Mouse (Mus musculus) fat pad, adult 2 months (tissue): ENCODE data around the gene Gtf2i.
"Not testable (repeated sequence)": the region's sequence is repeated elsewhere in the genome, so short reads cannot be mapped to it uniquely, and the experiment has no call there.

Source experiments
- DNase-seq: peaks from one replicate; pipeline ENCODE4 v3.0.0-alpha.2; 2011; ENCODE audit warnings: low read depth, low spot score; ENCODE audit errors: extremely low read depth

Gene Gtf2i

GRCm38 (mm10) chr5:134314688-134315622 is at the start of gene Gtf2i:
Gtf2i (minus strand) TSS chr5:134314760.
- peak; percentile 77 for DNase-seq

GRCm38 (mm10) chr5:134359101-134359500 is 44.5 kb upstream of the Gtf2i start:
- no peak for DNase-seq

GRCm38 (mm10) chr5:134355372-134355771 is 40.8 kb upstream of the Gtf2i start:
- DNase-seq = not testable (repeated sequence)

GRCm38 (mm10) chr5:134353117-134353516 is 38.6 kb upstream of the Gtf2i start:
- no peak for DNase-seq

GRCm38 (mm10) chr5:134352527-134353001 is 38.0 kb upstream of the Gtf2i start:
- DNase-seq = no peak

GRCm38 (mm10) chr5:134350660-134351059 is 36.1 kb upstream of the Gtf2i start:
- DNase-seq = peak; percentile 30

- DNase-seq = no peak
Measured at GRCm38 (mm10) chr5:134347066-134347465, 32.5 kb upstream of the Gtf2i start.

- DNase-seq = no peak
Measured at GRCm38 (mm10) chr5:134345449-134345848, 30.9 kb upstream of the Gtf2i start.

GRCm38 (mm10) chr5:134344076-134344475 is 29.5 kb upstream of the Gtf2i start:
- DNase-seq = no peak

- DNase-seq = not testable (repeated sequence)
Measured at GRCm38 (mm10) chr5:134343530-134343929, 29.0 kb upstream of the Gtf2i start.

- DNase-seq = no peak
Measured at GRCm38 (mm10) chr5:134342503-134343205, 28.1 kb upstream of the Gtf2i start.

- DNase-seq = no peak
Measured at GRCm38 (mm10) chr5:134341721-134342120, 27.2 kb upstream of the Gtf2i start.

- no peak for DNase-seq
Measured at GRCm38 (mm10) chr5:134341321-134341720, 26.8 kb upstream of the Gtf2i start.

GRCm38 (mm10) chr5:134340101-134340522 is 25.6 kb upstream of the Gtf2i start:
- peak; percentile 19 for DNase-seq

- DNase-seq = not testable (repeated sequence)
Measured at GRCm38 (mm10) chr5:134337012-134337411, 22.5 kb upstream of the Gtf2i start.

- peak; percentile 85 for DNase-seq
Measured at GRCm38 (mm10) chr5:134332743-134333142, 18.2 kb upstream of the Gtf2i start.

- peak; percentile 47 for DNase-seq
Measured at GRCm38 (mm10) chr5:134330082-134330481, 15.5 kb upstream of the Gtf2i start.

GRCm38 (mm10) chr5:134329311-134329710 is 14.8 kb upstream of the Gtf2i start:
- no peak for DNase-seq

- no peak for DNase-seq
Measured at GRCm38 (mm10) chr5:134328482-134329001, 14.0 kb upstream of the Gtf2i start.

- no peak for DNase-seq
Measured at GRCm38 (mm10) chr5:134325856-134326566, 11.5 kb upstream of the Gtf2i start.

- DNase-seq = no peak
Measured at GRCm38 (mm10) chr5:134323869-134324268, 9.3 kb upstream of the Gtf2i start.
